Mouse (Mus musculus) limb, embryonic 12.5 days (tissue): ENCODE data around the gene Ltbp3. TPM values are rescaled to one million over a fixed set of nuclear protein-coding genes. Genes with fewer than 3 reads are reported as not detected.
A peak's percentile ranks its signal among the peaks of the same experiment; 100 is the strongest.
"Not testable (repeated sequence)": the region's sequence is repeated elsewhere in the genome, so short reads cannot be mapped to it uniquely, and the experiment has no call there.

ENCODE experiments used
- ATAC-seq: fragments of 200-750 bp; cut with Nextera tagmentation; 2 replicates; pipeline ENCODE4 v1.8.0; 2017; ENCODE audit warnings: low read depth, moderate TSS enrichment; ENCODE audit not compliant: insufficient number of reproducible peaks, insufficient read depth, low FRiP score, low TSS enrichment
- H3K27ac ChIP-seq: fragments of 300-500 bp; sonication (generic); 2 replicates; pipeline ENCODE4 v1.5.1; 2016; ENCODE audit warnings: mild to moderate bottlenecking, moderate library complexity
- H3K27me3 ChIP-seq: fragments of 300-500 bp; sonication (generic); 2 replicates; pipeline ENCODE4 v1.6.1; 2016; ENCODE audit warnings: mild to moderate bottlenecking, moderate library complexity
- H3K36me3 ChIP-seq: fragments of 300-500 bp; sonication (generic); 2 replicates; pipeline ENCODE4 v1.6.1; 2016; ENCODE audit warnings: mild to moderate bottlenecking, moderate library complexity
- H3K4me1 ChIP-seq: fragments of 300-500 bp; sonication (generic); replicated peaks from 2 replicates; pipeline ENCODE4 v1.6.1; 2016
- H3K4me2 ChIP-seq: fragments of 300-500 bp; sonication (generic); 2 replicates; pipeline ENCODE4 v1.6.1; 2016; ENCODE audit warnings: mild to moderate bottlenecking, moderate library complexity
- H3K4me3 ChIP-seq: fragments of 300-500 bp; sonication (generic); replicated peaks from 2 replicates; pipeline ENCODE4 v1.5.1; 2016; ENCODE audit warnings: mild to moderate bottlenecking
- H3K9ac ChIP-seq: fragments of 300-500 bp; sonication (generic); replicated peaks from 2 replicates; pipeline ENCODE4 v1.6.1; 2016; ENCODE audit warnings: mild to moderate bottlenecking, moderate library complexity
- H3K9me3 ChIP-seq: fragments of 300-500 bp; sonication (generic); 2 replicates; pipeline ENCODE4 v1.6.1; 2016; ENCODE audit warnings: mild to moderate bottlenecking, moderate library complexity
- whole genome bisulfite sequencing: fragments of 180-500 bp; shearing (Covaris S2); methylation state at CpG from one replicate; pipeline ENCODE4 v1.1.7; 2016; 5-methylcytosine and 5-hydroxymethylcytosine counted together
- polyA plus RNA-seq: library from polyadenylated mRNA; unstranded; fragments of >200 nt; fragmentation: Nextera tagmentation; extraction: Ambion mirVana; gene quantifications from 2 replicates; pipeline ENCODE4 v1.2.1, GENCODE M21; 2016

Gene Ltbp3
- polyA plus RNA-seq, 1 experiment from 2014 or later: 17.0 TPM

DNA sequence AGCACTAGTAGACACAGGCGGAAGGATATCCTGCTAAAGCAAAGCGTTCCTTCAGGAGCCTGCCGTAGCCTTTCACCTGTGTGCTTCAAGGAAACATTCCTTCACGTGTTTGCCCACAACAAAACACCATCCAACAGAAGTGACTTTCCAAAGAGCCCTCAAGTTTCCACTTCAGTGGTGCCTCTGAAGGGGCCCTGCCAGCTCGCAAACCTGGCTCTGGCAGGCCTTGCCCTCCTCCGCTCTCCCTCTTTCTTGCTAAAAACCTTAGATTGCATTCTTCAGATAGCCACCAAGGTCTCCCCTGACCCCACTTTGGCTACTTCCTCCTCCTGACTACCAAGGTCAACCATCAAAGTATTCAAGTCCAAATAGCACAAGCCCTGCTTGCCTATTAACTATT is 40.8 kb downstream of the Ltbp3 start:
- no peaks in the 10 kb centered on the region for H3K36me3 ChIP-seq
- ATAC-seq: no peak
- no peaks in the 10 kb centered on the region for H3K9me3 ChIP-seq
- no peak overlapping the region for H3K4me3 ChIP-seq
- no peaks in the 10 kb centered on the region for H3K4me1 ChIP-seq
- H3K9ac ChIP-seq: no peak overlapping the region
- WGBS: 92% methylated on average over 6 of the region's 6 CpGs
- H3K27me3 ChIP-seq: no peaks in the 10 kb centered on the region
- no peak overlapping the region for H3K4me2 ChIP-seq
- H3K27ac ChIP-seq: no peak overlapping the region

GRCm38 (mm10) chr19:5782121-5782520 is 41.4 kb downstream of the Ltbp3 start:
- 89% methylated on average over 1 of the region's 1 CpGs for WGBS
- ATAC-seq: no peak
- H3K4me1 ChIP-seq: peaks cover 1% of the 10 kb centered on the region

GRCm38 (mm10) chr19:5784958-5785577 is 44.4 kb downstream of the Ltbp3 start:
- H3K4me1 ChIP-seq: peaks cover 7% of the 10 kb centered on the region
- no peaks in the 10 kb centered on the region for H3K27me3 ChIP-seq
- no peak overlapping the region for H3K4me2 ChIP-seq
- no peak overlapping the region for H3K4me3 ChIP-seq
- no peaks in the 10 kb centered on the region for H3K36me3 ChIP-seq
- 0 out of 2 replicates have a peak overlapping the region, but pooled peaks have one; percentile 14 for H3K9ac ChIP-seq
- no peak for ATAC-seq
- H3K27ac ChIP-seq: no peak overlapping the region
- no peaks in the 10 kb centered on the region for H3K9me3 ChIP-seq
- WGBS: 58% methylated on average over 10 of the region's 10 CpGs

More at GRCm38 (mm10) chr19:5782121-5782520, 41.4 kb downstream of the Ltbp3 start:
- Histone ChIP-seq H3K9me3 (no peaks in the 10 kb centered on the region), H3K9ac (no peak overlapping the region), H3K4me2 (no peak overlapping the region), H3K27me3 (no peaks in the 10 kb centered on the region), H3K36me3 (no peaks in the 10 kb centered on the region), H3K4me3 (no peak overlapping the region), H3K27ac (no peak overlapping the region)

- Histone ChIP-seq H3K4me1 (peaks cover 7% of the 10 kb centered on the region), H3K9ac (no peak overlapping the region), H3K4me3 (no peak overlapping the region), H3K27ac (0 out of 2 replicates have a peak overlapping the region, but pooled peaks have one; percentile 46), H3K36me3 (no peaks in the 10 kb centered on the region), H3K27me3 (no peaks in the 10 kb centered on the region), H3K9me3 (no peaks in the 10 kb centered on the region), H3K4me2 (no peak overlapping the region)
- WGBS: 9% methylated on average over 12 of the region's 12 CpGs
- peak; percentile 39 for ATAC-seq
Measured at GRCm38 (mm10) chr19:5786441-5787114, 45.9 kb downstream of the Ltbp3 start.

- H3K4me3 ChIP-seq: no peak overlapping the region
- no peaks in the 10 kb centered on the region for H3K27me3 ChIP-seq
- no peaks in the 10 kb centered on the region for H3K36me3 ChIP-seq
- no peaks in the 10 kb centered on the region for H3K9me3 ChIP-seq
- peak overlapping the region; percentile 46; the same call in 1 of the 2 replicates for H3K27ac ChIP-seq
- peak; percentile 74; the same call in 1 of the 2 replicates for ATAC-seq
- H3K9ac ChIP-seq: no peak overlapping the region
- H3K4me1 ChIP-seq: peaks cover 7% of the 10 kb centered on the region
- no peak overlapping the region for H3K4me2 ChIP-seq
- 9% methylated on average over 8 of the region's 8 CpGs for whole genome bisulfite sequencing
Measured at GRCm38 (mm10) chr19:5787128-5787635, 46.5 kb downstream of the Ltbp3 start.

- H3K9me3 ChIP-seq: no peaks in the 10 kb centered on the region
- no peak overlapping the region for H3K27ac ChIP-seq
- no peaks in the 10 kb centered on the region for H3K36me3 ChIP-seq
- ATAC-seq: no peak
- peaks cover 7% of the 10 kb centered on the region for H3K4me1 ChIP-seq
- no peak overlapping the region for H3K4me2 ChIP-seq
- H3K9ac ChIP-seq: no peak overlapping the region
- no peak overlapping the region for H3K4me3 ChIP-seq
- WGBS: 87% methylated on average over 7 of the region's 7 CpGs
- H3K27me3 ChIP-seq: no peaks in the 10 kb centered on the region
Measured at GRCm38 (mm10) chr19:5787920-5788319, 47.2 kb downstream of the Ltbp3 start.

DNA sequence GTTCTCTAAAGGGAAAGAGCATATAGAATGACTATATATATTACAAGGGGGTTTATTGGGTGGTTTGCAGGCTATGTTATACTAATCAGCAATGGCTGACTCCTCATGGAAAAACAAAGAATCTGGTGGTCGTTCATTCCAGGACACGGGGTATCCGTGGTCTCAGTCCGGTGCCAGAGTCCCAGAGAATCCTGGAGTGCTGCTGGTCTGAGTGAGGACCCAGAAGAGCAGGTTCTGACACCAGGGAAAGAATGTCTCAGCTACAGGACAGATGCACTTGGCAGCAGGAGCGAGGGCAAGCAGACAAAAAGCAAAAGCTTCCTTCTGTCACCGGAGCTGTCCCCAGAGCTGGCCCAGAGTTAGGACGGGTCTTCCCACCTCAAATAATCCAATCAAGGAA is 47.9 kb downstream of the Ltbp3 start:
- 80% methylated on average over 7 of the region's 7 CpGs for WGBS
- H3K4me1 ChIP-seq: peaks cover 7% of the 10 kb centered on the region
- ATAC-seq: no peak

DNA sequence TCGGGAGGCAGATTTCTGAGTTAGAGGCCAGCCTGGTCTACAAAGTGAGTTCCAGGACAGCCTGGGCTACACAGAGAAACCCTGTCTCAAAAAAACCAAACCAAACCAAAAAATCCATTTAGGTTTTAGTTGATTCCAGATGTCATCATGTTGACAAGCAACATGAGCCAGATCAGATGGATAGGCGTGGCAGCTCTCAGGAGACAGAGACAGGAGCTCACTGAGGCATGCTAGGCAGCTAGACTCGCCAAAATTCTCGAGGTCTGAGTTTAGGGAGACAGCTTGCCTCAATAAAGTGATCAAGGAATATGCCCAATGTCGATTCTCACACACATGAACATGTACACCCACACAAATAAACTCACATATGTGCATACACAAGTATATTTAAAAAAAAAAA is 48.4 kb downstream of the Ltbp3 start:
- H3K9me3 ChIP-seq: no peaks in the 10 kb centered on the region
- 66% methylated on average over 5 of the region's 5 CpGs for WGBS
- no peaks in the 10 kb centered on the region for H3K36me3 ChIP-seq
- no peak overlapping the region for H3K4me3 ChIP-seq
- H3K27me3 ChIP-seq: no peaks in the 10 kb centered on the region
- peaks cover 9% of the 10 kb centered on the region for H3K4me1 ChIP-seq
- ATAC-seq: no peak
- no peak overlapping the region for H3K9ac ChIP-seq
- no peak overlapping the region for H3K4me2 ChIP-seq
- no peak overlapping the region for H3K27ac ChIP-seq

More for the DNA sequence above, 47.9 kb downstream of the Ltbp3 start:
- Histone ChIP-seq H3K27me3 (no peaks in the 10 kb centered on the region), H3K4me2 (no peak overlapping the region), H3K4me3 (no peak overlapping the region), H3K27ac (no peak overlapping the region), H3K9me3 (no peaks in the 10 kb centered on the region), H3K36me3 (no peaks in the 10 kb centered on the region), H3K9ac (no peak overlapping the region)

DNA sequence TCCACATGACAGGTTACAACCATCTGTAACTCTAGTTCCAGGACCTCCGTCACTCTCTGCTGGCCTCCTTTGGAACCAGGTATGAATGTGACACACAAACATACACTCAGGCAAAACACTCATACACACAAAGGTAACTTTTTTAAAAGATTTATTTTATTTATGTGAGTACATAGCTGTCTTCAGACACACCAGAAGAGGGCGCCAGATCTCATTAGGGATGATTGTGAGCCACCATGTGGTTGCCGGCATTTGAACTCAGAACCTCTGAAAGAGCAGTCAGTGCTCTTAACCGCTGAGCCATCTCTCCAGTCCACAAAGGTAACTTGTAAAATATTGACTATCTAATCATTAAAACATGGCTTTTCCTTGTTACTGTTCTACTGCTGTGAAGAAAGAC is 50.6 kb downstream of the Ltbp3 start:
- WGBS: 72% methylated on average over 4 of the region's 4 CpGs
- H3K36me3 ChIP-seq: peaks cover 18% of the 10 kb centered on the region
- no peak overlapping the region for H3K9ac ChIP-seq
- no peak overlapping the region for H3K27ac ChIP-seq
- ATAC-seq: no peak
- no peak overlapping the region for H3K4me2 ChIP-seq
- no peaks in the 10 kb centered on the region for H3K27me3 ChIP-seq
- peaks cover 26% of the 10 kb centered on the region for H3K4me1 ChIP-seq
- no peak overlapping the region for H3K4me3 ChIP-seq
- H3K9me3 ChIP-seq: no peaks in the 10 kb centered on the region

DNA sequence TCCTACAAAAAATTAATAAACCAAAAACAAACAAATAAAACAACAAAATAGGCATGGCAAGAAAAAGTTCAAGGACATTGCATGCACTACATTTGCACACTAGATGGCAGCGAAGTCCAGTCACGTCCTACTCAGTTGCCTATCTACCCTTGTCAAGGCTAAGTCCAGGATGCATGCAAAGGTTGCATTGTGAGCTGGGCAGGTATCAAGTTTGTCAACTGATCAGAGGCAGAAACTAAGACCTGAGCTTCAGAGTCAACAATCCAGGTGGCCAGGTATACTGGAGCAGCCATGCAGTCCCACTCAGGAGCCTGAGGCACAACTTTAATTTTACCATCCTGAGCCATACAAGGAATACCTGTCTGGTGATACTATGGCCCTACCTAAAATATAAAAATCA is 52.4 kb downstream of the Ltbp3 start:
- ATAC-seq: peak; percentile 49
- no peak overlapping the region for H3K4me3 ChIP-seq
- no peak overlapping the region for H3K9ac ChIP-seq
- H3K36me3 ChIP-seq: peaks cover 36% of the 10 kb centered on the region
- no peaks in the 10 kb centered on the region for H3K9me3 ChIP-seq
- 4% methylated on average over 2 of the region's 2 CpGs for WGBS
- H3K27ac ChIP-seq: no peak overlapping the region
- no peaks in the 10 kb centered on the region for H3K27me3 ChIP-seq
- H3K4me1 ChIP-seq: peaks cover 33% of the 10 kb centered on the region
- H3K4me2 ChIP-seq: no peak overlapping the region

DNA sequence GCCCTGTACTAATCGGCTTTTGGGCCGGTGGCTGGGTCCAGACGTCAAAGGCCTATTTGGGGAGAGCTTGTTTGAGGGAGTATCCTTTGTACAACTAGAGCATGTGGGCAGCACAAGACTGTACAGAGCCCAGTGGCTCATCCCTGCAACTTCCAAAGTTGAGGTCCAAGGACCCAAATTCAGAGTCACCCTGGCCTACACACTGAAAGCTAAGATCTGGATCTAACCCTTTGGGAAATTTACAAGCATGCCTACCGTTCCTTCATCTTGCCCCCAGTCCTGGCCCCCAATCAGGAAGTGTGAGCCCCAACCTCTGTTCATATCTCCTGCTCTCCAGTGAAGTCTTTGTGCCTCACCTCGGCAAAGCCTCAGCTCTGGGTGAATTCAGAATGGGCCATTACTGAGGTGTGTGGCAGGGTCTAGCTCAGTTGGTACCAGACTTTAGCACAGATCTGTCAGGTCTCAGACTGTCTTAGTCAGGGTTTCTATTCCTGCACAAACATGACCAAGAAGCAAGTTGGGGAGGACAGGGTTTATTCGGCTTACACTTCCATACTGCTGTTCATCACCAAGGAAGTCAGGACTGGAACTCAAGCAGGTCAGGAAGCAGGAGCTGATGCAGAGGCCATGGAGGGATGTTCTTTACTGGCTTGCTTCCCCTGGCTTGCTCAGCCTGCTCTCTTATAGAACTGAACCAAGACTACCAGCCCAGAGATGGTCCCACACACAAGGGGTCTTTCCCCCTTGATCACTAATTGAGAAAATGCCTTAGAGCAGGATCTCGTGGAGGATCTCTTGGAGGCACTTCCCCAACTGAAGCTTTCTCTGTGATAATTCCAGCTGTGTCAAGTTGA is 53.4 kb downstream of the Ltbp3 start:
- not testable (repeated sequence) for H3K9ac ChIP-seq, H3K27me3 ChIP-seq, H3K4me2 ChIP-seq, H3K9me3 ChIP-seq, H3K4me3 ChIP-seq
- Histone ChIP-seq H3K36me3 (peaks cover 44% of the 10 kb centered on the region), H3K27ac (peak overlapping the region; percentile 79), H3K4me1 (peaks cover 33% of the 10 kb centered on the region)
- ATAC-seq: peak; percentile 23
- 43% methylated on average over 7 of the region's 7 CpGs for WGBS
